Mouse (Mus musculus): ENCODE measurements at regions not wholly inside any gene's neighbourhood (a gene's known extent, or its start where the extent isn't known, plus 50 kb on each side); places are given as distances from the start of the nearest gene placed in this dataset.

- H3K36me3 ChIP-seq (ENCODE audit: insufficient read depth) = no peaks in the 10 kb centered on the region
- peak; percentile 18; the same call in 1 of the 2 replicates for ATAC-seq
- no peak for DNase-seq
- H3K9ac ChIP-seq = no peak overlapping the region
- TF ChIP-seq CTCF (IDR thresholded peaks at IDR 0.05; ENCODE audit: low read depth) = no peak
- no peak overlapping the region for H3K4me3 ChIP-seq (ENCODE audit: low read depth, low read length)
- H3K27me3 ChIP-seq (ENCODE audit: insufficient read depth, low read length) = no peaks in the 10 kb centered on the region
- no peaks in the 10 kb centered on the region for H3K9me3 ChIP-seq (ENCODE audit: low read length)
- no peaks in the 10 kb centered on the region for H3K4me1 ChIP-seq (ENCODE audit: insufficient read depth)
- no peak overlapping the region for H3K4me2 ChIP-seq (ENCODE audit: low read depth)
- 69% methylated on average over 1 of the region's 1 CpGs for WGBS
- H3K27ac ChIP-seq (ENCODE audit: low read depth, low read length) = no peak overlapping the region
Observed at GRCm38 (mm10) chr1:122043896-122044295, 476.1 kb upstream of the Ddx18 start.

GRCm38 (mm10) chr1:122043114-122043513 lies 475.3 kb upstream of the Ddx18 start:
- Histone ChIP-seq H3K4me1 (ENCODE audit: insufficient read depth) (no peaks in the 10 kb centered on the region), H3K4me2 (ENCODE audit: low read depth) (no peak overlapping the region), H3K27ac (ENCODE audit: low read depth, low read length) (no peak overlapping the region), H3K9ac (no peak overlapping the region), H3K9me3 (ENCODE audit: low read length) (no peaks in the 10 kb centered on the region), H3K36me3 (ENCODE audit: insufficient read depth) (no peaks in the 10 kb centered on the region), H3K27me3 (ENCODE audit: insufficient read depth, low read length) (no peaks in the 10 kb centered on the region), H3K4me3 (ENCODE audit: low read depth, low read length) (no peak overlapping the region)
- WGBS = 51% methylated on average over 5 of the region's 5 CpGs
- ATAC-seq (no peak), DNase-seq (peak; percentile 9)
- no peak for TF ChIP-seq CTCF (IDR thresholded peaks at IDR 0.05; ENCODE audit: low read depth)

- H3K4me1 ChIP-seq (ENCODE audit: insufficient read depth) = no peaks in the 10 kb centered on the region
- no peak overlapping the region for H3K4me3 ChIP-seq (ENCODE audit: low read depth, low read length)
- ATAC-seq (no peak), DNase-seq (no peak)
- 90% methylated on average over 2 of the region's 2 CpGs for WGBS
- no peaks in the 10 kb centered on the region for H3K27me3 ChIP-seq (ENCODE audit: insufficient read depth, low read length)
- no peaks in the 10 kb centered on the region for H3K9me3 ChIP-seq (ENCODE audit: low read length)
- H3K4me2 ChIP-seq (ENCODE audit: low read depth) = no peak overlapping the region
- no peaks in the 10 kb centered on the region for H3K36me3 ChIP-seq (ENCODE audit: insufficient read depth)
- no peak overlapping the region for H3K9ac ChIP-seq
- TF ChIP-seq CTCF (IDR thresholded peaks at IDR 0.05; ENCODE audit: low read depth) = no peak
- H3K27ac ChIP-seq (ENCODE audit: low read depth, low read length) = no peak overlapping the region
Observed at GRCm38 (mm10) chr1:122007749-122008148, 440.0 kb upstream of the Ddx18 start.

- no peaks in the 10 kb centered on the region for H3K27me3 ChIP-seq (ENCODE audit: insufficient read depth, low read length)
- no peaks in the 10 kb centered on the region for H3K36me3 ChIP-seq (ENCODE audit: insufficient read depth)
- no peaks in the 10 kb centered on the region for H3K9me3 ChIP-seq (ENCODE audit: low read length)
- no peaks in the 10 kb centered on the region for H3K4me1 ChIP-seq (ENCODE audit: insufficient read depth)
- DNase-seq = no peak
- TF ChIP-seq CTCF (IDR thresholded peaks at IDR 0.05; ENCODE audit: low read depth) = no peak
- ATAC-seq = 0 out of 2 replicates have a peak, but pooled peaks have one; percentile 36
- WGBS = 63% methylated on average over 1 of the region's 1 CpGs
- H3K4me2 ChIP-seq (ENCODE audit: low read depth) = no peak overlapping the region
- H3K9ac ChIP-seq = no peak overlapping the region
- no peak overlapping the region for H3K4me3 ChIP-seq (ENCODE audit: low read depth, low read length)
- H3K27ac ChIP-seq (ENCODE audit: low read depth, low read length) = no peak overlapping the region
Observed at GRCm38 (mm10) chr1:121996461-121996860, 428.7 kb upstream of the Ddx18 start.

- no peaks in the 10 kb centered on the region for H3K27me3 ChIP-seq (ENCODE audit: insufficient read depth, low read length)
- H3K36me3 ChIP-seq (ENCODE audit: insufficient read depth) = no peaks in the 10 kb centered on the region
- ATAC-seq (no peak), DNase-seq (no peak)
- no peaks in the 10 kb centered on the region for H3K4me1 ChIP-seq (ENCODE audit: insufficient read depth)
- no peak overlapping the region for H3K4me2 ChIP-seq (ENCODE audit: low read depth)
- H3K4me3 ChIP-seq (ENCODE audit: low read depth, low read length) = no peak overlapping the region
- no peak for TF ChIP-seq CTCF (IDR thresholded peaks at IDR 0.05; ENCODE audit: low read depth)
- 78% methylated on average over 2 of the region's 2 CpGs for WGBS
- H3K27ac ChIP-seq (ENCODE audit: low read depth, low read length) = no peak overlapping the region
- no peak overlapping the region for H3K9ac ChIP-seq
- no peaks in the 10 kb centered on the region for H3K9me3 ChIP-seq (ENCODE audit: low read length)
Observed at GRCm38 (mm10) chr1:121990653-121991052, 422.9 kb upstream of the Ddx18 start.

GRCm38 (mm10) chr1:121958942-121959341 lies 391.2 kb upstream of the Ddx18 start:
- no peak for TF ChIP-seq CTCF (IDR thresholded peaks at IDR 0.05; ENCODE audit: low read depth)
- H3K4me3 ChIP-seq (ENCODE audit: low read depth, low read length) = no peak overlapping the region
- H3K9me3 ChIP-seq (ENCODE audit: low read length) = no peaks in the 10 kb centered on the region
- DNase-seq (no peak), ATAC-seq (no peak)
- no peak overlapping the region for H3K27ac ChIP-seq (ENCODE audit: low read depth, low read length)
- no peaks in the 10 kb centered on the region for H3K36me3 ChIP-seq (ENCODE audit: insufficient read depth)
- H3K27me3 ChIP-seq (ENCODE audit: insufficient read depth, low read length) = no peaks in the 10 kb centered on the region
- no peak overlapping the region for H3K9ac ChIP-seq
- H3K4me2 ChIP-seq (ENCODE audit: low read depth) = no peak overlapping the region
- H3K4me1 ChIP-seq (ENCODE audit: insufficient read depth) = no peaks in the 10 kb centered on the region

- Histone ChIP-seq H3K36me3 (ENCODE audit: insufficient read depth) (no peaks in the 10 kb centered on the region), H3K4me2 (ENCODE audit: low read depth) (no peak overlapping the region), H3K4me3 (ENCODE audit: low read depth, low read length) (no peak overlapping the region), H3K9ac (no peak overlapping the region), H3K4me1 (ENCODE audit: insufficient read depth) (no peaks in the 10 kb centered on the region), H3K27ac (ENCODE audit: low read depth, low read length) (no peak overlapping the region), H3K9me3 (ENCODE audit: low read length) (no peaks in the 10 kb centered on the region), H3K27me3 (ENCODE audit: insufficient read depth, low read length) (no peaks in the 10 kb centered on the region)
- 79% methylated on average over 1 of the region's 1 CpGs for WGBS
- no peak for TF ChIP-seq CTCF (IDR thresholded peaks at IDR 0.05; ENCODE audit: low read depth)
- DNase-seq (no peak), ATAC-seq (no peak)
Observed at GRCm38 (mm10) chr1:121935911-121936310, 368.1 kb upstream of the Ddx18 start.

Small RNA genes lying in the stretch of these regions (microRNA-seq; reads per million reads assigned to microRNA genes)
- gene Gm26472 = 0 reads per million in 2 experiments

Data from forebrain, postnatal 0 days (tissue).